Mouse (Mus musculus): ENCODE measurements at regions not wholly inside any gene's neighbourhood (a gene's known extent, or its start where the extent isn't known, plus 50 kb on each side); places are given as distances from the start of the nearest gene placed in this dataset.

- no peak for TF ChIP-seq CTCF (IDR thresholded peaks at IDR 0.05; ENCODE audit: low read depth, low read length)
- TF ChIP-seq POLR2A (IDR thresholded peaks at IDR 0.05; ENCODE audit: borderline replicate concordance, low read depth, low read length): no peak
These were observed 166.1 kb downstream of the Fam43a start for GRCm38 (mm10) chr16:30765591-30765990.

Data from bone marrow macrophage, adult 2 months (primary cell).